Mouse (Mus musculus) mature B cell (primary cell): ENCODE measurements around the gene Rbms2.
"Not testable (repeated sequence)": the region's sequence is repeated elsewhere in the genome, so short reads cannot be mapped to it uniquely, and the experiment has no call there.

Source experiments
- in situ Hi-C: fragments of 300-500 bp; cut with MboI; formaldehyde crosslinking; loops from 2 replicates; pipeline ENCODE4 v1.14.3; 2019

Rbms2 gene

GRCm38 (mm10) chr10:128091564-128092505, 88.3 kb downstream of the Rbms2 start, which contains the start of gene Baz2a:
Gene Baz2a, plus strand, starts transcription at chr10:128091577.
- in situ Hi-C loops, result no loop called here

GRCm38 (mm10) chr10:128090651-128091563, 89.2 kb downstream of the Rbms2 start:
- in situ Hi-C loops, result no loop called here

GRCm38 (mm10) chr10:128089842-128090241, 90.3 kb downstream of the Rbms2 start:
- in situ Hi-C loops, result no loop called here

- in situ Hi-C loops, result no loop called here
Measured at GRCm38 (mm10) chr10:128088181-128088580, 91.9 kb downstream of the Rbms2 start.

- in situ Hi-C loops, result not testable (repeated sequence)
Measured at GRCm38 (mm10) chr10:128087216-128087615, 92.9 kb downstream of the Rbms2 start.

- in situ Hi-C loops, result no loop called here
Measured at GRCm38 (mm10) chr10:128086391-128086790, 93.7 kb downstream of the Rbms2 start.

GRCm38 (mm10) chr10:128084160-128084559, 95.9 kb downstream of the Rbms2 start:
- in situ Hi-C loops, result no loop called here

GRCm38 (mm10) chr10:128083688-128084087, 96.4 kb downstream of the Rbms2 start:
- in situ Hi-C loops, result no loop called here

- in situ Hi-C loops, result no loop called here
Measured at GRCm38 (mm10) chr10:128082880-128083421, 97.1 kb downstream of the Rbms2 start, which contains the start of gene Atp5b. Gene Atp5b, plus strand, starts transcription at chr10:128083273.

- in situ Hi-C loops, result no loop called here
Measured at GRCm38 (mm10) chr10:128082477-128082808, 97.7 kb downstream of the Rbms2 start.

- in situ Hi-C loops, result no loop called here
Measured at GRCm38 (mm10) chr10:128081807-128082476, 98.2 kb downstream of the Rbms2 start.
